Mouse (Mus musculus): ENCODE measurements around the gene Mgea5.

GRCm38 (mm10) chr19:45830679-45831078 lies 47.0 kb upstream of the Mgea5 start:
- no peak for TF ChIP-seq POLR2A (IDR thresholded peaks at IDR 0.05; ENCODE audit: control insufficient read depth in 1 of 2, insufficient read depth in 1 of 2, low read depth in 1 of 2, low read length in 2 of 2, poor library complexity in 1 of 2)
- TF ChIP-seq MYC (IDR thresholded peaks at IDR 0.05; ENCODE audit: low read depth, low read length): no peak
- TF ChIP-seq MAFK (IDR thresholded peaks at IDR 0.05; ENCODE audit: borderline replicate concordance, low read depth, low read length): no peak
- TF ChIP-seq GATA1 (IDR thresholded peaks at IDR 0.05; ENCODE audit: low read depth, low read length): no peak
- no peak for TF ChIP-seq TBP (IDR thresholded peaks at IDR 0.05; ENCODE audit: low read depth, low read length)
- no peak for TF ChIP-seq BHLHE40 (IDR thresholded peaks at IDR 0.05; ENCODE audit: borderline replicate concordance, low read depth, low read length)

All from MEL (cell line).